Mouse (Mus musculus): ENCODE data around the gene Surf2.
"Not testable (repeated sequence)": the region's sequence is repeated elsewhere in the genome, so short reads cannot be mapped to it uniquely, and the experiment has no call there.

Gene Surf2

GRCm38 (mm10) chr2:26915927-26916728 lies at the start of gene Surf2, which contains the start of gene Surf1:
Gene Surf2 (plus strand): TSS chr2:26916367.
Gene Surf1 (minus strand): TSS chr2:26916530.
- peak; percentile 88 for DNase-seq

GRCm38 (mm10) chr2:26870666-26871065 lies 45.5 kb upstream of the Surf2 start:
- no peak for DNase-seq

- no peak for DNase-seq
Observed at GRCm38 (mm10) chr2:26878571-26878970, 37.6 kb upstream of the Surf2 start.

GRCm38 (mm10) chr2:26885541-26885940 lies 30.6 kb upstream of the Surf2 start:
- DNase-seq, result not testable (repeated sequence)

- not testable (repeated sequence) for DNase-seq
Observed at GRCm38 (mm10) chr2:26886170-26886569, 30.0 kb upstream of the Surf2 start.

- DNase-seq, result no peak
Observed at GRCm38 (mm10) chr2:26895898-26896297, 20.3 kb upstream of the Surf2 start.

GRCm38 (mm10) chr2:26900731-26901130 lies 15.4 kb upstream of the Surf2 start:
- no peak for DNase-seq

- DNase-seq, result no peak
Observed at GRCm38 (mm10) chr2:26901834-26902400, 14.2 kb upstream of the Surf2 start.

GRCm38 (mm10) chr2:26902467-26903220 lies 13.5 kb upstream of the Surf2 start, which contains the start of gene Surf6:
Gene Surf6 (minus strand): TSS chr2:26902879.
- DNase-seq, result peak; percentile 96

GRCm38 (mm10) chr2:26903311-26903710 lies 12.9 kb upstream of the Surf2 start:
- DNase-seq, result no peak

GRCm38 (mm10) chr2:26905936-26906335 lies 10.2 kb upstream of the Surf2 start:
- DNase-seq, result no peak

- DNase-seq, result no peak
Observed at GRCm38 (mm10) chr2:26906431-26906830, 9.7 kb upstream of the Surf2 start.

GRCm38 (mm10) chr2:26907109-26907508 lies 9.1 kb upstream of the Surf2 start:
- no peak for DNase-seq

- DNase-seq, result no peak
Observed at GRCm38 (mm10) chr2:26908710-26909386, 7.3 kb upstream of the Surf2 start.

- no peak for DNase-seq
Observed at GRCm38 (mm10) chr2:26909387-26909784, 6.8 kb upstream of the Surf2 start.

- DNase-seq, result peak; percentile 99
Observed at GRCm38 (mm10) chr2:26910124-26910993, 5.8 kb upstream of the Surf2 start, which contains the start of the genes Med22 and Rpl7a. Gene Med22 (minus strand): TSS chr2:26910677. Gene Rpl7a (plus strand): TSS chr2:26910764.

- DNase-seq, result no peak
Observed at GRCm38 (mm10) chr2:26910994-26911765, 5.0 kb upstream of the Surf2 start.

- no peak for DNase-seq
Observed at GRCm38 (mm10) chr2:26912253-26912770, 3.9 kb upstream of the Surf2 start.

GRCm38 (mm10) chr2:26913416-26914147 lies 2.6 kb upstream of the Surf2 start:
- DNase-seq, result no peak

Measured in right cerebral cortex, postnatal 25 days (tissue).